Mouse (Mus musculus) embryonic facial prominence, embryonic 13.5 days (tissue): ENCODE results near the gene Emilin2. TPM values are rescaled to one million over a fixed set of nuclear protein-coding genes. Genes with fewer than 3 reads are reported as not detected.

Source experiments
- ATAC-seq: fragments of 200-750 bp; cut with Nextera tagmentation; 2 replicates; pipeline ENCODE4 v1.8.0; 2017; ENCODE audit warnings: low read depth; ENCODE audit not compliant: insufficient number of reproducible peaks, insufficient read depth, low FRiP score, low TSS enrichment
- H3K27ac ChIP-seq: fragments of 300-500 bp; sonication (generic); 2 replicates; pipeline ENCODE4 v1.5.1; 2015; ENCODE audit warnings: moderate library complexity, mild to moderate bottlenecking, inconsistent platforms
- H3K27me3 ChIP-seq: fragments of 300-500 bp; sonication (generic); 2 replicates; pipeline ENCODE4 v1.6.1; 2015; ENCODE audit warnings: mild to moderate bottlenecking, inconsistent platforms
- H3K36me3 ChIP-seq: fragments of 300-500 bp; sonication (generic); 2 replicates; pipeline ENCODE4 v1.6.1; 2015; ENCODE audit warnings: mild to moderate bottlenecking, inconsistent platforms
- H3K4me1 ChIP-seq: fragments of 300-500 bp; sonication (generic); 2 replicates; pipeline ENCODE4 v1.6.1; 2015; ENCODE audit warnings: inconsistent platforms
- H3K4me2 ChIP-seq: fragments of 300-500 bp; sonication (generic); 2 replicates; pipeline ENCODE4 v1.6.1; 2015; ENCODE audit warnings: moderate library complexity, mild to moderate bottlenecking, inconsistent platforms
- H3K4me3 ChIP-seq: fragments of 300-500 bp; sonication (generic); 2 replicates; pipeline ENCODE4 v1.5.1; 2015; ENCODE audit warnings: mild to moderate bottlenecking, inconsistent platforms
- H3K9ac ChIP-seq: fragments of 300-500 bp; sonication (generic); 2 replicates; pipeline ENCODE4 v1.6.1; 2015; ENCODE audit warnings: mild to moderate bottlenecking, inconsistent platforms
- H3K9me3 ChIP-seq: fragments of 300-500 bp; sonication (generic); 2 replicates; pipeline ENCODE4 v1.6.1; 2016; ENCODE audit warnings: inconsistent platforms
- WGBS: fragments of 180-500 bp; shearing (Covaris S2); methylation state at CpG from one replicate; pipeline ENCODE4 v1.1.7; 2015; ENCODE audit warnings: mixed read lengths; 5-methylcytosine and 5-hydroxymethylcytosine counted together
- polyA plus RNA-seq: library from polyadenylated mRNA; unstranded; fragments of >200 nt; fragmentation: Nextera tagmentation; extraction: Ambion mirVana; gene quantifications from 2 replicates; pipeline ENCODE4 v1.2.1, GENCODE M21; 2015

Emilin2 gene
- polyA plus RNA-seq, 1 experiment from 2014 or later: 21.3 TPM

- Histone ChIP-seq H3K27ac (no peak overlapping the region), H3K4me3 (no peak overlapping the region), H3K27me3 (no peaks in the 10 kb centered on the region), H3K36me3 (peaks cover 27% of the 10 kb centered on the region; the same call in 1 of the 2 replicates), H3K4me2 (no peak overlapping the region), H3K4me1 (peaks cover 9% of the 10 kb centered on the region), H3K9me3 (no peaks in the 10 kb centered on the region), H3K9ac (no peak overlapping the region)
- 83% methylated on average over 9 of the region's 9 CpGs for WGBS
- no peak for ATAC-seq
Measured at GRCm38 (mm10) chr17:71227128-71227895, 84.5 kb downstream of the Emilin2 start.

GRCm38 (mm10) chr17:71225091-71225490, 86.7 kb downstream of the Emilin2 start:
- Histone ChIP-seq H3K4me3 (no peak overlapping the region), H3K4me2 (no peak overlapping the region), H3K27me3 (no peaks in the 10 kb centered on the region), H3K9ac (no peak overlapping the region), H3K9me3 (no peaks in the 10 kb centered on the region), H3K27ac (no peak overlapping the region), H3K36me3 (peaks cover 19% of the 10 kb centered on the region; the same call in 1 of the 2 replicates), H3K4me1 (peaks cover 8% of the 10 kb centered on the region)
- WGBS: 33% methylated on average over 5 of the region's 5 CpGs
- ATAC-seq: no peak

- Histone ChIP-seq H3K27ac (no peak overlapping the region), H3K27me3 (no peaks in the 10 kb centered on the region), H3K36me3 (peaks cover 19% of the 10 kb centered on the region; the same call in 1 of the 2 replicates), H3K4me3 (no peak overlapping the region), H3K4me2 (no peak overlapping the region), H3K4me1 (peaks cover 4% of the 10 kb centered on the region; the same call in 1 of the 2 replicates), H3K9ac (no peak overlapping the region), H3K9me3 (no peaks in the 10 kb centered on the region)
- ATAC-seq: no peak
- WGBS: 74% methylated on average over 2 of the region's 2 CpGs
Measured at GRCm38 (mm10) chr17:71224521-71224920, 87.3 kb downstream of the Emilin2 start.

GRCm38 (mm10) chr17:71223676-71224075, 88.1 kb downstream of the Emilin2 start:
- Histone ChIP-seq H3K9me3 (no peaks in the 10 kb centered on the region), H3K4me3 (no peak overlapping the region), H3K27me3 (no peaks in the 10 kb centered on the region), H3K4me1 (peaks cover 4% of the 10 kb centered on the region), H3K9ac (no peak overlapping the region), H3K4me2 (no peak overlapping the region), H3K27ac (no peak overlapping the region), H3K36me3 (peaks cover 19% of the 10 kb centered on the region; the same call in 1 of the 2 replicates)
- WGBS: 74% methylated on average over 5 of the region's 5 CpGs
- ATAC-seq: no peak

- no peaks in the 10 kb centered on the region; the same call in 1 of the 2 replicates for H3K9me3 ChIP-seq
- no peak for ATAC-seq
- H3K27ac ChIP-seq: no peak overlapping the region
- WGBS: 83% methylated on average over 3 of the region's 3 CpGs
- H3K36me3 ChIP-seq: peaks cover 28% of the 10 kb centered on the region
- H3K4me1 ChIP-seq: peaks cover 2% of the 10 kb centered on the region; the same call in 1 of the 2 replicates
- no peaks in the 10 kb centered on the region for H3K27me3 ChIP-seq
- H3K4me2 ChIP-seq: no peak overlapping the region
- H3K9ac ChIP-seq: no peak overlapping the region
- no peak overlapping the region for H3K4me3 ChIP-seq
Measured at GRCm38 (mm10) chr17:71221383-71221782, 90.4 kb downstream of the Emilin2 start.

- WGBS: 88% methylated on average over 5 of the region's 5 CpGs
- peaks cover 17% of the 10 kb centered on the region for H3K36me3 ChIP-seq
- ATAC-seq: no peak
Measured at GRCm38 (mm10) chr17:71217111-71217685, 94.6 kb downstream of the Emilin2 start.

GRCm38 (mm10) chr17:71216263-71216662, 95.5 kb downstream of the Emilin2 start:
- H3K4me2 ChIP-seq: no peak overlapping the region
- no peak overlapping the region for H3K9ac ChIP-seq
- 82% methylated on average over 2 of the region's 2 CpGs for WGBS
- no peak for ATAC-seq
- H3K4me1 ChIP-seq: peaks cover 28% of the 10 kb centered on the region
- H3K27me3 ChIP-seq: no peaks in the 10 kb centered on the region
- no peak overlapping the region for H3K4me3 ChIP-seq
- H3K27ac ChIP-seq: no peak overlapping the region
- H3K36me3 ChIP-seq: peaks cover 17% of the 10 kb centered on the region
- no peaks in the 10 kb centered on the region; the same call in 1 of the 2 replicates for H3K9me3 ChIP-seq

More at GRCm38 (mm10) chr17:71217111-71217685, 94.6 kb downstream of the Emilin2 start:
- Histone ChIP-seq H3K4me3 (no peak overlapping the region), H3K27me3 (no peaks in the 10 kb centered on the region), H3K27ac (no peak overlapping the region), H3K9ac (no peak overlapping the region), H3K9me3 (no peaks in the 10 kb centered on the region; the same call in 1 of the 2 replicates), H3K4me1 (peaks cover 21% of the 10 kb centered on the region), H3K4me2 (no peak overlapping the region)

GRCm38 (mm10) chr17:71215241-71215839, 96.4 kb downstream of the Emilin2 start:
- H3K4me1 ChIP-seq: peaks cover 33% of the 10 kb centered on the region
- H3K4me2 ChIP-seq: no peak overlapping the region
- no peak overlapping the region for H3K9ac ChIP-seq
- no peaks in the 10 kb centered on the region; the same call in 1 of the 2 replicates for H3K9me3 ChIP-seq
- H3K27me3 ChIP-seq: no peaks in the 10 kb centered on the region
- H3K27ac ChIP-seq: no peak overlapping the region
- no peak overlapping the region for H3K4me3 ChIP-seq
- H3K36me3 ChIP-seq: peaks cover 12% of the 10 kb centered on the region
- no peak for ATAC-seq
- 54% methylated on average over 2 of the region's 2 CpGs for WGBS

- no peak for ATAC-seq
- H3K27ac ChIP-seq: no peak overlapping the region
- H3K4me3 ChIP-seq: no peak overlapping the region
- no peak overlapping the region for H3K9ac ChIP-seq
- H3K4me1 ChIP-seq: peaks cover 36% of the 10 kb centered on the region
- WGBS: 84% methylated on average over 17 of the region's 17 CpGs
- no peaks in the 10 kb centered on the region for H3K27me3 ChIP-seq
- no peak overlapping the region for H3K4me2 ChIP-seq
- peaks cover 12% of the 10 kb centered on the region for H3K36me3 ChIP-seq
- no peaks in the 10 kb centered on the region; the same call in 1 of the 2 replicates for H3K9me3 ChIP-seq
Measured at GRCm38 (mm10) chr17:71214514-71215240, 97.1 kb downstream of the Emilin2 start.

GRCm38 (mm10) chr17:71213666-71214065, 98.1 kb downstream of the Emilin2 start:
- Histone ChIP-seq H3K27me3 (no peaks in the 10 kb centered on the region), H3K9ac (no peak overlapping the region), H3K4me1 (peaks cover 34% of the 10 kb centered on the region), H3K36me3 (peaks cover 12% of the 10 kb centered on the region), H3K4me3 (no peak overlapping the region), H3K9me3 (no peaks in the 10 kb centered on the region; the same call in 1 of the 2 replicates), H3K27ac (no peak overlapping the region), H3K4me2 (no peak overlapping the region)
- no peak for ATAC-seq
- WGBS: 43% methylated on average over 1 of the region's 1 CpGs

- WGBS: 71% methylated on average over 6 of the region's 6 CpGs
- no peaks in the 10 kb centered on the region for H3K9me3 ChIP-seq
- H3K9ac ChIP-seq: no peak overlapping the region
- H3K4me3 ChIP-seq: no peak overlapping the region
- H3K4me1 ChIP-seq: peaks cover 34% of the 10 kb centered on the region
- H3K4me2 ChIP-seq: no peak overlapping the region
- no peak overlapping the region; the same call in 1 of the 2 replicates for H3K27ac ChIP-seq
- H3K36me3 ChIP-seq: peaks cover 4% of the 10 kb centered on the region; the same call in 1 of the 2 replicates
- H3K27me3 ChIP-seq: no peaks in the 10 kb centered on the region
- ATAC-seq: no peak
Measured at GRCm38 (mm10) chr17:71211962-71212646, 99.7 kb downstream of the Emilin2 start.
